Mouse (Mus musculus) small intestine, adult 2 months (tissue): Measurements from ENCODE around the gene Gsk3b. TPM values are rescaled to one million over a fixed set of nuclear protein-coding genes. Genes with fewer than 3 reads are reported as not detected.
"Not testable (repeated sequence)": the region's sequence is repeated elsewhere in the genome, so short reads cannot be mapped to it uniquely, and the experiment has no call there.

Experiments used
- H3K27ac ChIP-seq: fragments of 200-500 bp; 2 replicates; pipeline ENCODE4 v1.5.1; 2012; ENCODE audit warnings: low read depth, low read length, control low read depth, inconsistent platforms; ENCODE audit not compliant: insufficient read depth
- H3K27me3 ChIP-seq: fragments of 200-500 bp; 2 replicates; pipeline ENCODE4 v1.6.1; 2012; ENCODE audit warnings: mild to moderate bottlenecking, moderate library complexity, low read length, inconsistent platforms; ENCODE audit not compliant: control insufficient read depth, insufficient read depth
- H3K36me3 ChIP-seq: fragments of 200-500 bp; 2 replicates; pipeline ENCODE4 v1.6.1; 2012; ENCODE audit warnings: mild to moderate bottlenecking, low read length, control low read depth, inconsistent platforms; ENCODE audit not compliant: control insufficient read depth, insufficient read depth
- H3K4me1 ChIP-seq: fragments of 200-500 bp; 2 replicates; pipeline ENCODE4 v1.6.1; 2012; ENCODE audit warnings: low read length, inconsistent platforms, mixed read lengths; ENCODE audit not compliant: control insufficient read depth, insufficient read depth, insufficient read length
- H3K4me3 ChIP-seq: fragments of 200-500 bp; 2 replicates; pipeline ENCODE4 v1.5.1; 2012; ENCODE audit warnings: low read depth, mild to moderate bottlenecking, control low read depth, inconsistent platforms, low read length, moderate library complexity
- CTCF ChIP-seq: fragments of 200-500 bp; IDR thresholded peaks from 2 replicates; pipeline ENCODE4 v1.5.1; 2012; ENCODE audit warnings: low read depth, mild to moderate bottlenecking, control low read depth, inconsistent platforms, low read length, moderate library complexity, mixed read lengths; ENCODE audit not compliant: insufficient replicate concordance, insufficient read length; ENCODE audit errors: extremely low read depth
- POLR2A ChIP-seq: fragments of 200-500 bp; IDR thresholded peaks from 2 replicates; pipeline ENCODE4 v1.6.1; 2012; ENCODE audit warnings: low read depth, mild to moderate bottlenecking, control low read depth, inconsistent platforms, low read length, moderate library complexity
- WGBS: fragments of 180-500 bp; shearing (Covaris S2); methylation state at CpG from one replicate; pipeline ENCODE4 v1.1.7; 2018; 5-methylcytosine and 5-hydroxymethylcytosine counted together
- polyA plus RNA-seq: library from polyadenylated mRNA; depleted of rRNA; stranded (reverse); fragments of >200 nt; gene quantifications from 2 replicates; pipeline ENCODE4 v1.2.3, GENCODE M21; 2012

Gsk3b gene
- polyA plus RNA-seq, 1 experiment = 18.7 TPM

DNA sequence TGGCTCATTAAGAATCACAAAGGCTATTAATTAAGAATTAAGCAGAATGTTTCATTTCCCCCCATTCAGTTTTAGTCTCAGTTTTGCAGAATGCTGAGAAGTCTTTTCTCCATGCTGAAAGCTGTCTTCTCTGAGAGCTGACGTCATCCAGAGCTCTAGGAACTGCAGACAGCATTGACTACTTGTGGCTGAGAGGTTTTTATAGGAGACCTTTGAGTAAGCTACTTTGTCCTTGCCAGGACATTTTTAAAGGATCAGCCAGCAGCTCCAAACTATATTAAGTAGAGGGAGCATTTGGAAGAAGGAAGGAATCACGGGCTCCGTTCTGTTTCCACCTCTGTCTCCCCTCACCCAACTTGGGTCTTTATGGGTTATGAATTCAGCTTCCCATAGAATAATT is 17.7 kb downstream of the Gsk3b start:
- H3K27me3 ChIP-seq = no peaks in the 10 kb centered on the region
- H3K36me3 ChIP-seq = no peaks in the 10 kb centered on the region
- 75% methylated on average over 3 of the region's 3 CpGs for WGBS
- no peak overlapping the region for H3K4me3 ChIP-seq
- no peak overlapping the region for H3K27ac ChIP-seq
- peaks cover 7% of the 10 kb centered on the region for H3K4me1 ChIP-seq
- TF ChIP-seq POLR2A (no peak), CTCF (no peak)

DNA sequence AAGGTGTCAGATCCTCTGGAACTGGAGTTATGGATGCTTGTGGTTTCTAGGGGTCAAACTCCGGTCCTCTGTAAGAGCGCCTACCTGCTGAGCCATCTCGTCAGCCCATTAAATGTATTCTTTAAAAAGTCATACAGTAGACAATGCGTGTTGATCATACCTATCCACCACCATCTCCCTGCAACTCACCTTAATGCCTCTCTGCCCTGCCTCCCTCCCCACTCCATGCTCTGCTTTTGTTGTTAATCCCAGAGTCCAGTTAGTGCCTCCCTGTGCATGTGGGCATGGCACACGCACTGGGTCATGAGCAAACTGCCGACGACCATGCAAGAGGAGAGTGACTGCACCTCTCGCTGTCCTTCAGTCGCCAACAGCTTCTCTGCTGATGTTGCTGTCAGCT is 21.2 kb downstream of the Gsk3b start:
- Histone ChIP-seq H3K27ac (no peak overlapping the region), H3K27me3 (no peaks in the 10 kb centered on the region), H3K36me3 (no peaks in the 10 kb centered on the region), H3K4me1 (peaks cover 7% of the 10 kb centered on the region), H3K4me3 (no peak overlapping the region)
- WGBS = 74% methylated on average over 9 of the region's 9 CpGs
- TF ChIP-seq POLR2A (no peak), CTCF (no peak)

DNA sequence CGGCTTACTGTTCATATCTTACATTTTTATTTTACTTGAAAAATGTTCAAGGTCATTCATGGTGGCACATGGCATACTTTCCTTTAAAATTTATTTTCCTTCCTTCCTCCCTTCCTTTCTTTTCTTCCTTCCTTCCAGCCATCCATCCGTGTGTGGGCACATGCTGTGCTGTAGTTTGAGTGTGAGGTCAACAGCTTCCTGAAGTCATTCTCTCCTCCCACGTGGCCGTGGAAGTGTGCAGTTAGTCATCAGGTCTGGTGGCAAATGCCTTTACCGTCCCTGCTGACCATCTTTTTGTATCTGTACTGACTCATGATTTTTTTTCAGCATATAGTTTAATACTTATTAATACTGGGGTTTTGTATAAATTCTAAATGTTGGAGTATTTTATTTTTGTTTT is 21.8 kb downstream of the Gsk3b start:
- H3K4me3 ChIP-seq = no peak overlapping the region
- no peak overlapping the region for H3K27ac ChIP-seq
- WGBS = 17% methylated on average over 5 of the region's 5 CpGs
- H3K27me3 ChIP-seq = no peaks in the 10 kb centered on the region
- H3K4me1 ChIP-seq = peaks cover 7% of the 10 kb centered on the region
- H3K36me3 ChIP-seq = no peaks in the 10 kb centered on the region
- TF ChIP-seq POLR2A (no peak), CTCF (no peak)

DNA sequence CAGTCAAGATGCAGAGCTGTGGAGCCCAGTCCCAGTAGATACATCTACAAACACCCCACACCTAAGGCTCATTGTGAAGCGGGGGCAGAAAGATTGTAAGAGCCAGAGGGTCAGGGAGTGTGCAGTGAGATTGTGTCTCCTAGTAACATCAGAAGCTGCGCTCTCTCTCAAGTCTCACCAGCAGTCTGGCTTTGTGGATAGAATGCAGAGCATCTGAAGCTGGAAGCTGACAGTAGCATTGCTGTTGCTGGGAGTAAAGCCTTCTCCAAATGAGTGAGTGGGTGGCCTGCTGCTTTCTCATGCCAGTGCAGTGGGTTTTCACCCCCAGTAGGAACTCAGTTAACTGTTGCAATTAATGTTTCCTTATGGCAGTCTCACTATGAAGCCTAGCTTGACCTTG is 25.3 kb downstream of the Gsk3b start:
- Histone ChIP-seq H3K27me3 (no peaks in the 10 kb centered on the region), H3K36me3 (no peaks in the 10 kb centered on the region), H3K27ac (no peak overlapping the region), H3K4me1 (peaks cover 5% of the 10 kb centered on the region), H3K4me3 (no peak overlapping the region)
- TF ChIP-seq CTCF (no peak), POLR2A (no peak)
- WGBS = 91% methylated on average over 2 of the region's 2 CpGs

DNA sequence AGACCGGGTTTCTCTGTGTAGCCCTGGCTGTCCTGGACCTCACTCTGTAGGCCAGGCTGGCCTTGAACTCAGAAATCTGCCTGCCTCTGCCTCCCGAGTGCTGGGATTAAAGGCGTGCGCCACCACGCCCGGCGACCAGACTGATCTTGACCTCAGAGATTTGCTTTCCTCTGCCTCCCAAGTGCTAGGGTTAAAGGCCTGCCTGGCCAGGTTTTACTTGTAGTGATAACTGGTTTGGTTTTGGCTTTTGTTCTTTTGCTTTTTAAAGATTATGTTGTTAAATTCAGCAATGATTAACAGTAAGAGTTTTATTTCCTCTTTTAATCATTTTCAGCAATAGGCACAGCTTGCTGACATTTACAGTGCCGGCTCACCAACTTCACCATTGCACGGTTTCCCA is 29.1 kb downstream of the Gsk3b start:
- not testable (repeated sequence) for H3K36me3 ChIP-seq, H3K4me1 ChIP-seq, H3K27me3 ChIP-seq, H3K27ac ChIP-seq, H3K4me3 ChIP-seq
- WGBS = 59% methylated on average over 9 of the region's 9 CpGs

DNA sequence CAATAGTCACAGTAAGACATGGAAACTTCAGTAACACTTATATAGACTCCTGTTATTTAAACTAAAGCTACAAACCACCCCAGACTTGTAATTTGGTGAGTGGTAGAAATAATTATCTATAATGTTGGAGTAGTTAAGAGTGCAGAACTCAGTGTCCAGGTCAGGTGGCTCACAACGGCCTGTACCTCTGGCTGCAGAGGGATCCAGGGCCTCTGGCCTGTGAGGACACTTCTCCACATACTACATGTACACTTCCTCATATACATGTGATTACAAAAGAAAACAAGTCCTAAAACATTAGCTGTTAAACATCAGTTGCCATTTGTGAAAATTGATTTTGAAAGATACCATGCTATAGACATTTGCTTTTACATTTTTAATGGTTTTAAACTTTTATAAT is 29.9 kb downstream of the Gsk3b start:
- Histone ChIP-seq H3K36me3 (no peaks in the 10 kb centered on the region), H3K27ac (no peak overlapping the region), H3K4me3 (no peak overlapping the region), H3K27me3 (no peaks in the 10 kb centered on the region), H3K4me1 (peaks cover 7% of the 10 kb centered on the region; the same call in 1 of the 2 replicates)
- TF ChIP-seq POLR2A (no peak), CTCF (no peak)
- 78% methylated on average over 1 of the region's 1 CpGs for WGBS

DNA sequence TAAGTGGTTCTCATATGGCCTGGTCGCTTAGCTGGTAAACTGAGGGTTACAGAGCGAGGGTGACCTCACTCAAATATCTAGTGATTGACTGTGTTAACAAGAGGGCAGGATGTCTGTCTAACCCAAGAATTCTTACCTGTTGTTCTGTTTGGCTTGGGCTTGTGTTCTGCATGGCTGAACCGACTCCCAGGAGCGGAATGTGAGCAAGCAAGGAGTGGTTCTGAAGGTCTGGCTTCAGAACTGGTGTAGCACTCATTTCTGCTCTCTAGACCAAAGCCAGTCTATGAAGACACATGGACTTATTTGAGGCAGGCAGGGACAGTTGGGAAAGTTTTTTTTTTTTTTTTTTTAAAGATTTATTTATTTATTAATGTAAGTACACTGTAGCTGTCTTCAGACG is 30.5 kb downstream of the Gsk3b start:
- 89% methylated on average over 5 of the region's 5 CpGs for WGBS
- no peaks in the 10 kb centered on the region for H3K27me3 ChIP-seq
- no peaks in the 10 kb centered on the region for H3K36me3 ChIP-seq
- no peak overlapping the region for H3K27ac ChIP-seq
- TF ChIP-seq POLR2A (no peak), CTCF (no peak)
- H3K4me3 ChIP-seq = no peak overlapping the region
- H3K4me1 ChIP-seq = peaks cover 7% of the 10 kb centered on the region; the same call in 1 of the 2 replicates

DNA sequence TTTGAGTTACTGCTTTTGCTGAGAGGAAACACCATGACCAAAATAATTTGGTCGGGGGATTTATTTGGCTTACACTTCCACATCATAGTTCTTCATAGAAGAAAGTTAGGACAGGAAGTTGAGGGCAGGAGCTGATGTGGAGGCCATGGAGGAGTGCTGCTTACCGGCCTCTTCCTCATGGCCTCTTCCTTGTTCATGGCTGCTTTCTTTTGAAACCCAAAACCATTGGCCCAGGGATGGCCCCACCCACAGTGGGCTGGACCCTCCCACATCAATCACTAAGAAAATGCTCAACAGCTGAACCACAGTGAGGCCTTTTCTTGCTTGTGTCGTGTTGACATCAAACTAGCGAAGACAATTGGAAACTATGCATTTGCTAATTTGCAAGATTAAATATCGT is 40.4 kb downstream of the Gsk3b start:
- 80% methylated on average over 5 of the region's 5 CpGs for WGBS
- Histone ChIP-seq H3K27me3 (no peaks in the 10 kb centered on the region), H3K36me3 (no peaks in the 10 kb centered on the region), H3K27ac (no peak overlapping the region), H3K4me1 (peaks cover 9% of the 10 kb centered on the region; the same call in 1 of the 2 replicates), H3K4me3 (no peak overlapping the region)
- TF ChIP-seq POLR2A = no peak
- TF ChIP-seq CTCF = no peak
